Mouse (Mus musculus) erythroid progenitor cell, adult 5-6 weeks (primary cell): ENCODE data around the gene Olfr1028. TPM values are rescaled to one million over a fixed set of nuclear protein-coding genes. Genes with fewer than 3 reads are reported as not detected.

Experiments
- ATAC-seq: replicated peaks from 2 replicates; pipeline ENCODE4 v1.8.0; 2016; ENCODE audit warnings: moderate number of reproducible peaks, mild to moderate bottlenecking, moderate TSS enrichment, inconsistent platforms; ENCODE audit not compliant: poor library complexity, low FRiP score, severe bottlenecking
- total RNA-seq, 2 experiments: library from RNA; stranded (forward) in 1 of 2; stranded (reverse) in 1 of 2; fragments of 150-400 nt in 1 of 2; fragments of 186-747, 209-891 nt in 1 of 2; gene quantifications; 2 replicates each; pipeline versions ENCODE4 v1.2.3 to v1.2.4; 2015 to 2017; ENCODE audit warnings: low replicate concordance in 2 of 2

Gene Olfr1028
- total RNA-seq (2015; ENCODE audit: low replicate concordance) (not detected in 2 replicates), total RNA-seq (2017; ENCODE audit: low replicate concordance) (not detected in 2 replicates)

DNA sequence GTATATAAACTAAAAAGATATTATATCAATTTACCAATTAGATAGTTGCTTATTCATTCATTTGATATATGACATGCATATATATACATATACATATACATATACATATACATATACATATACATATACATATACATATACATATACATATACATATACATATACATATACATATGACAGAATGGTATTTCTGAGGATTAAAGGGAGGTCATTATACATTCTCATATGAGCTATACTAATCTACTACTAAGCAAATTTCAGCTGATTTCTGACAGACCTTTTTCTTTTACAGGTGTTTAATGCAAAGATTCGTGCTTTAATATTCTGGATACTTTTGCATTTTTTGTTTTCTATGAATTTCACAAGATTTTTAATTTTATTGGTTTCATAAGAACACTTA is at the start of gene Olfr1028:
Gene Olfr1028, plus strand, starts transcription at position 301 of the 400 bp plus-strand sequence.
- no peak for ATAC-seq

DNA sequence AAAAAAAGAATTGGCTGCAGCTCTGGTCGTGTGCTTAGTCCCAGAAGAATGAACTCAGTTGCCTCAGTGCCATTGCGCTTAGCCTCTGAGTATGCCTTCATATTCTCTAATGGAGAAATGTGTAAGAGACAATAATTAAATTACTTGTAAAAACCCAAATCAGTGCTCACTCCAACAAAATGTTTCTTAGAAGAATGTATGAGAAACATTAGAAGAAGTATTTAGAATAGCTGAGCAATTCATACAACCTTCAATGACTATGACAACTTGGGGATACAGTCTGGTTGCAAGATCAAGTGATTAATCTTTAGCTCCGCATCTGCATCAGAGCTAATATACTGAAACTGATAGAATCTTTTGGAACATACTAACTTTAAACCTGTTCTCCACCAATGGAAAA is 45.3 kb upstream of the Olfr1028 start, which contains the start of gene Olfr1024:
Gene Olfr1024, minus strand, starts transcription at position 101 of the 400 bp plus-strand sequence.
- ATAC-seq, result no peak

DNA sequence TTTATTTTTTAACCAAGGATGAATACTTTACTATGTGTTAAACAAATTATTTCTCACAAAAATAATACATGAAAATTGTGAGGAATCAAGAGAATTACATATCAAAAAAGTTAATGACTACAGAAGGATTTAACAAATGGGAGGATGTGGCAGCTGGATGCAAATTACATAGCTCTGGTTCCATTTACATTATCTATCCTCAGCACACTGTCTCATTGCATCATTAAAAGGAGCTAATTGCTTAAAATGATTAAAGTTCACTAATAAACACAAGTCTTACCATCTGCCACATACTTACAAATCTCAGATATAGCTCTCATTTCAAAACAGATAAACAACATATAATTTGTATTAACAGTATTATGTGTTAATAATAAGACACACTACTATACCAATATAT is 37.0 kb upstream of the Olfr1028 start:
- no peak for ATAC-seq

DNA sequence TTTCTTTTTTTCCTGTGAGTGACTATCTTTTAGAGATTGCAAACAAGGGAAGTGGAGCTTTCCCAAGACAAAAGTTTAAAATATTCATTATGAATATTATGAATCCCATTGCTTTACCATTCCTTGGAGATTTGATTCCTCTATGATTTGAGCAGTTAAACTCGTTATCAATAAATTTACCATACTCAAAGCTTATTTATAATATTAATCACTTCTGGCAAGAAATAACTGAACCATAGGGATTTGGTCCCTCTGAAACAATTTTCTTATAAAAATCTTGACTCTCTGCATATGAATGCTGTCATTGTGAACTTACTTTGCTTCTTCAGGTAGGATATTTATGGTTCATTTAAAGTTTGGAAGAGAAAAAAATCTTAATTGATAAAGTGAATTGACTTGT is 35.3 kb upstream of the Olfr1028 start, which contains the start of gene Olfr1025-ps1:
Gene Olfr1025-ps1, plus strand, starts transcription at position 301 of the 400 bp plus-strand sequence.
- ATAC-seq, result no peak

DNA sequence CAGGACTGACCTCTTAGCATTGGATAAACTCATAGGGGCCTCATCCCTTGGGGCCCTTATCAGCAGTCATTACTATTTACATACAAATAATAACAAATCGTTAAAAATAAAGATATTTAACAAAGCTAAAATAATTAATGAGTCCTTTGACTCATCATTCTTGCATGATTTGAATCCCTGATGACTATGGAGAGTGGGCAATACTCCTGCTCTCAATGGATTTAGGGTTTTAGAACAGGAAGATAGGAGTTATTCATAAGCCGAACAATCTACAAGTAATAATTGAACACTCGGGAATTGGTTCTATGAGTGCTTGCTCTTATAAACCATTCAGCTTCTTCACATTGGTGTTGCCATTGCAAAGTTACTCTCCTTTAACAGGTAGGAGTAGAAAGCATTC is 29.0 kb upstream of the Olfr1028 start, which contains the start of gene Olfr1026:
Gene Olfr1026, plus strand, starts transcription at position 301 of the 400 bp plus-strand sequence.
- no peak for ATAC-seq

DNA sequence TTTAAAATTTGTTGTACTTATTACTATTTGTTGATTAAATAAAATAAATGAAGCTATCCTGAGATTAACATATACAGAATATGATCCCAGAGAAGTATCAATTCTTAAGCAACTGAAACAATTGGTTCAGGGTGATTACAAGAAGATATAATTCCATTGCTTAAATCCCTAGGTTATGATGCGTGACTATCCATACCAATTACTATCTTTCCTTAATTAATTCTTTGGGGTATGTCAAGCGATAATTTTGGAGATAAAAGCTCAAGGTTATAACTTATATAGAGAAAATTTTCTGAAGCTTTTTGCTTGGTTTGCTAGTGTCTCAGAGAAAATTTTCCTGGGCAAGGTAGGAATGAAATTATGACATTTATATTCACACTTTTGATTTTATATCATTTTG is 23.4 kb downstream of the Olfr1028 start, which contains the start of gene Olfr1029:
Gene Olfr1029, plus strand, starts transcription at position 301 of the 400 bp plus-strand sequence.
- no peak for ATAC-seq

DNA sequence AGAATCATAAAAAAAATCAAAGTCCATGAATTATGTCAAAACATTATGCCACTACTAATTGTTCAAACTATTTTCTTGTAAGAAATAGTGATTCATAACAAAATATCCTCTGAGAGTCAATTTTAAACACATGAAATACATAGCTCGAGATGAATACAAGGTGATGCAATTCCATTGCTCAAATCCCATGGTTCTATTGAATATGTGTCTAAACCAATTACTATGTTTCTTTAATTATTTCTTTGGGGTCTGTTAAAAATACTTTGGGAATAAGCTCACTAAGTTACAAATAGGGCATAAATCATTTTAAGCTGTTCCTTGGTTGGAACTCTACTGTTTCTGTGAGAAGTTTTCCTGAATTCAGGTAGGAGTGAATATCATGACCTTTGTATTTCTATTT is 28.7 kb downstream of the Olfr1028 start, which contains the start of gene Olfr1030:
Gene Olfr1030, plus strand, starts transcription at position 301 of the 400 bp plus-strand sequence.
- no peak for ATAC-seq

DNA sequence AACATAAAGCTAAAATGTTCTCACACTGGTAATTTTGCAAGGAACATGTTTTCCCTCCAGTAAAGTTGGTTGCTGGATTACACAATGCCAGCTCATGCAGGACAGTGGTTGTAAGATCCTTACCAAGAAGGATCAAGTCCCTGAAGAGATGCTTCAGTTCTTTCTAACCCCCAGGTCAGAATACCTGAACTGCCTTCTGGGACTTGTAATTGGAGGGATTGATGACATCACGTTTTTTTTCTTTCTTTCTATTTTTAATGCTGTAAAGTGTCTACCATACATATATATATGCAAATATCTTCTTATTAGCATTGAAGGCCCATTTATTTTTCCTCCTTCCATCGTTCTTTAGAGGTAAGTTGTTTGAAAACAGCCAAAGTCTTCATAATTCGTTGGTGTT is 39.8 kb downstream of the Olfr1028 start, which contains the start of gene Olfr1031:
Gene Olfr1031, plus strand, starts transcription at position 301 of the 400 bp plus-strand sequence.
- no peak for ATAC-seq

Other genes with a start within 250 kb of the Olfr1028 start
- not detected in 2 replicates for gene Olfr1009, start 235.0 kb upstream of the Olfr1028 start, total RNA-seq (2015; ENCODE audit: low replicate concordance)
- not detected in 2 replicates for gene Olfr1009, start 235.0 kb upstream of the Olfr1028 start, total RNA-seq (2017; ENCODE audit: low replicate concordance)
- gene Olfr1012, start 187.7 kb upstream of the Olfr1028 start, total RNA-seq (2015; ENCODE audit: low replicate concordance), result not detected in 2 replicates
- gene Olfr1012, start 187.7 kb upstream of the Olfr1028 start, total RNA-seq (2017; ENCODE audit: low replicate concordance), result not detected in 2 replicates
- not detected in 2 replicates for gene Olfr1013, start 183.3 kb upstream of the Olfr1028 start, total RNA-seq (2015; ENCODE audit: low replicate concordance)
- gene Olfr1013, start 183.3 kb upstream of the Olfr1028 start, total RNA-seq (2017; ENCODE audit: low replicate concordance), result not detected in 2 replicates
- gene Olfr1014, start 177.7 kb upstream of the Olfr1028 start, total RNA-seq (2015; ENCODE audit: low replicate concordance), result not detected in 2 replicates
- gene Olfr1014, start 177.7 kb upstream of the Olfr1028 start, total RNA-seq (2017; ENCODE audit: low replicate concordance), result not detected in 2 replicates
- gene Olfr1015, start 168.4 kb upstream of the Olfr1028 start, total RNA-seq (2015; ENCODE audit: low replicate concordance), result not detected in 2 replicates
- not detected in 2 replicates for gene Olfr1015, start 168.4 kb upstream of the Olfr1028 start, total RNA-seq (2017; ENCODE audit: low replicate concordance)
- gene Olfr1016, start 147.9 kb upstream of the Olfr1028 start, total RNA-seq (2015; ENCODE audit: low replicate concordance), result not detected in 2 replicates
- not detected in 2 replicates for gene Olfr1016, start 147.9 kb upstream of the Olfr1028 start, total RNA-seq (2017; ENCODE audit: low replicate concordance)
- not detected in 2 replicates for gene Olfr1018, start 132.0 kb upstream of the Olfr1028 start, total RNA-seq (2015; ENCODE audit: low replicate concordance)
- gene Olfr1018, start 132.0 kb upstream of the Olfr1028 start, total RNA-seq (2017; ENCODE audit: low replicate concordance), result 0.39 TPM in 1 of 2 replicates, not detected in the other
- gene Olfr1019, start 105.0 kb upstream of the Olfr1028 start, total RNA-seq (2015; ENCODE audit: low replicate concordance), result not detected in 2 replicates
- not detected in 2 replicates for gene Olfr1019, start 105.0 kb upstream of the Olfr1028 start, total RNA-seq (2017; ENCODE audit: low replicate concordance)
- gene Olfr1020, start 103.4 kb upstream of the Olfr1028 start, total RNA-seq (2015; ENCODE audit: low replicate concordance), result not detected in 2 replicates
- not detected in 2 replicates for gene Olfr1020, start 103.4 kb upstream of the Olfr1028 start, total RNA-seq (2017; ENCODE audit: low replicate concordance)
- gene Olfr1022, start 81.8 kb upstream of the Olfr1028 start, total RNA-seq (2015; ENCODE audit: low replicate concordance), result not detected in 2 replicates
- not detected in 2 replicates for gene Olfr1022, start 81.8 kb upstream of the Olfr1028 start, total RNA-seq (2017; ENCODE audit: low replicate concordance)
- not detected in 2 replicates for gene Olfr1023, start 64.8 kb upstream of the Olfr1028 start, total RNA-seq (2015; ENCODE audit: low replicate concordance)
- not detected in 2 replicates for gene Olfr1023, start 64.8 kb upstream of the Olfr1028 start, total RNA-seq (2017; ENCODE audit: low replicate concordance)
- not detected in 2 replicates for gene Olfr1024, start 45.4 kb upstream of the Olfr1028 start, total RNA-seq (2015; ENCODE audit: low replicate concordance)
- not detected in 2 replicates for gene Olfr1024, start 45.4 kb upstream of the Olfr1028 start, total RNA-seq (2017; ENCODE audit: low replicate concordance)
- gene Olfr1025-ps1, start 35.2 kb upstream of the Olfr1028 start, total RNA-seq (2015; ENCODE audit: low replicate concordance), result not detected in 2 replicates
- gene Olfr1025-ps1, start 35.2 kb upstream of the Olfr1028 start, total RNA-seq (2017; ENCODE audit: low replicate concordance), result not detected in 2 replicates
- gene Olfr1026, start 28.9 kb upstream of the Olfr1028 start, total RNA-seq (2015; ENCODE audit: low replicate concordance), result not detected in 2 replicates
- gene Olfr1026, start 28.9 kb upstream of the Olfr1028 start, total RNA-seq (2017; ENCODE audit: low replicate concordance), result not detected in 2 replicates
- not detected in 2 replicates for gene Olfr1029, start 23.5 kb downstream of the Olfr1028 start, total RNA-seq (2015; ENCODE audit: low replicate concordance)
- gene Olfr1029, start 23.5 kb downstream of the Olfr1028 start, total RNA-seq (2017; ENCODE audit: low replicate concordance), result not detected in 2 replicates
- not detected in 2 replicates for gene Olfr1030, start 28.8 kb downstream of the Olfr1028 start, total RNA-seq (2015; ENCODE audit: low replicate concordance)
- not detected in 2 replicates for gene Olfr1030, start 28.8 kb downstream of the Olfr1028 start, total RNA-seq (2017; ENCODE audit: low replicate concordance)
- not detected in 2 replicates for gene Olfr1031, start 39.9 kb downstream of the Olfr1028 start, total RNA-seq (2015; ENCODE audit: low replicate concordance)
- not detected in 2 replicates for gene Olfr1031, start 39.9 kb downstream of the Olfr1028 start, total RNA-seq (2017; ENCODE audit: low replicate concordance)
- gene Olfr1032, start 55.1 kb downstream of the Olfr1028 start, total RNA-seq (2015; ENCODE audit: low replicate concordance), result not detected in 2 replicates
- not detected in 2 replicates for gene Olfr1032, start 55.1 kb downstream of the Olfr1028 start, total RNA-seq (2017; ENCODE audit: low replicate concordance)
- not detected in 2 replicates for gene Olfr1033, start 70.2 kb downstream of the Olfr1028 start, total RNA-seq (2015; ENCODE audit: low replicate concordance)
- not detected in 2 replicates for gene Olfr1033, start 70.2 kb downstream of the Olfr1028 start, total RNA-seq (2017; ENCODE audit: low replicate concordance)
- gene Olfr1034, start 95.4 kb downstream of the Olfr1028 start, total RNA-seq (2015; ENCODE audit: low replicate concordance), result not detected in 2 replicates
- gene Olfr1034, start 95.4 kb downstream of the Olfr1028 start, total RNA-seq (2017; ENCODE audit: low replicate concordance), result not detected in 2 replicates
- not detected in 2 replicates for gene Olfr1036, start 123.6 kb downstream of the Olfr1028 start, total RNA-seq (2015; ENCODE audit: low replicate concordance)
- gene Olfr1036, start 123.6 kb downstream of the Olfr1028 start, total RNA-seq (2017; ENCODE audit: low replicate concordance), result not detected in 2 replicates
- gene Olfr1037, start 136.9 kb downstream of the Olfr1028 start, total RNA-seq (2015; ENCODE audit: low replicate concordance), result not detected in 2 replicates
- gene Olfr1037, start 136.9 kb downstream of the Olfr1028 start, total RNA-seq (2017; ENCODE audit: low replicate concordance), result not detected in 2 replicates
- gene Olfr1039, start 185.5 kb downstream of the Olfr1028 start, total RNA-seq (2015; ENCODE audit: low replicate concordance), result not detected in 2 replicates
- gene Olfr1039, start 185.5 kb downstream of the Olfr1028 start, total RNA-seq (2017; ENCODE audit: low replicate concordance), result not detected in 2 replicates
- not detected in 2 replicates for gene Olfr1040, start 196.3 kb downstream of the Olfr1028 start, total RNA-seq (2015; ENCODE audit: low replicate concordance)
- not detected in 2 replicates for gene Olfr1040, start 196.3 kb downstream of the Olfr1028 start, total RNA-seq (2017; ENCODE audit: low replicate concordance)
- gene Olfr1042, start 211.4 kb downstream of the Olfr1028 start, total RNA-seq (2015; ENCODE audit: low replicate concordance), result not detected in 2 replicates
- gene Olfr1042, start 211.4 kb downstream of the Olfr1028 start, total RNA-seq (2017; ENCODE audit: low replicate concordance), result not detected in 2 replicates
- gene Olfr1043, start 217.1 kb downstream of the Olfr1028 start, total RNA-seq (2015; ENCODE audit: low replicate concordance), result not detected in 2 replicates
- gene Olfr1043, start 217.1 kb downstream of the Olfr1028 start, total RNA-seq (2017; ENCODE audit: low replicate concordance), result not detected in 2 replicates
- not detected in 2 replicates for gene Olfr1044, start 227.4 kb downstream of the Olfr1028 start, total RNA-seq (2015; ENCODE audit: low replicate concordance)
- not detected in 2 replicates for gene Olfr1044, start 227.4 kb downstream of the Olfr1028 start, total RNA-seq (2017; ENCODE audit: low replicate concordance)
- gene Olfr52, start 235.2 kb downstream of the Olfr1028 start, total RNA-seq (2015; ENCODE audit: low replicate concordance), result not detected in 2 replicates
- gene Olfr52, start 235.2 kb downstream of the Olfr1028 start, total RNA-seq (2017; ENCODE audit: low replicate concordance), result not detected in 2 replicates